ENCODE assay signal across 17 mouse cellular contexts in genomic region chr8:81745439-81745838, GRCm38 (mm10).
"Had no signal": no experiment of that assay in that cellular context is flagged by ENCODE, and none has a peak within 500 bp of the region (broad histone marks: within the 10 kb centered on the region; RNA-seq: fewer than 3 reads in every experiment).

No protein-coding gene starts in this region.

- ATAC-seq: liver, embryonic 12.5 days; liver, postnatal 0 days; lung, postnatal 0 days; midbrain, embryonic 13.5 days; midbrain, embryonic 15.5 days; midbrain, embryonic 16.5 days had no signal

- DNase-seq: left cerebral cortex, postnatal 4 days; liver; liver, embryonic 13.5 days; liver, postnatal 0 days; lung, adult 18-20 months; lung, adult 2 months; lung, embryonic 14.5 days; lung, postnatal 10 days; lung, postnatal 14 days; lung, postnatal 36 days; lung, postnatal 4 days; midbrain, embryonic 14.5 days had no signal
